Mouse (Mus musculus) forebrain, embryonic 12.5 days (tissue): Measurements from ENCODE around the gene Cabp2. TPM values are rescaled to one million over a fixed set of nuclear protein-coding genes. Genes with fewer than 3 reads are reported as not detected.
"Not testable (repeated sequence)": the region's sequence is repeated elsewhere in the genome, so short reads cannot be mapped to it uniquely, and the experiment has no call there.

ENCODE experiments used
- ATAC-seq: fragments of 200-750 bp; cut with Nextera tagmentation; 2 replicates; pipeline ENCODE4 v1.8.0; 2017; ENCODE audit warnings: moderate TSS enrichment; ENCODE audit not compliant: low FRiP score
- H3K27ac ChIP-seq: fragments of 300-500 bp; sonication (generic); 2 replicates; pipeline ENCODE4 v1.5.1; 2016; ENCODE audit warnings: mild to moderate bottlenecking
- H3K27me3 ChIP-seq: fragments of 300-500 bp; sonication (generic); 2 replicates; pipeline ENCODE4 v1.6.1; 2016; ENCODE audit warnings: mild to moderate bottlenecking
- H3K36me3 ChIP-seq: fragments of 300-500 bp; sonication (generic); replicated peaks from 2 replicates; pipeline ENCODE4 v1.6.1; 2016; ENCODE audit warnings: mild to moderate bottlenecking
- H3K4me1 ChIP-seq: fragments of 300-500 bp; sonication (generic); 2 replicates; pipeline ENCODE4 v1.6.1; 2016
- H3K4me2 ChIP-seq: fragments of 300-500 bp; sonication (generic); 2 replicates; pipeline ENCODE4 v1.6.1; 2016; ENCODE audit warnings: mild to moderate bottlenecking, moderate library complexity
- H3K4me3 ChIP-seq: fragments of 300-500 bp; sonication (generic); replicated peaks from 2 replicates; pipeline ENCODE4 v1.5.1; 2016; ENCODE audit warnings: mild to moderate bottlenecking
- H3K9ac ChIP-seq: fragments of 300-500 bp; sonication (generic); 2 replicates; pipeline ENCODE4 v1.6.1; 2016; ENCODE audit warnings: mild to moderate bottlenecking
- H3K9me3 ChIP-seq: fragments of 300-500 bp; sonication (generic); 2 replicates; pipeline ENCODE4 v1.6.1; 2016
- WGBS: fragments of 180-500 bp; shearing (Covaris S2); methylation state at CpG from one replicate; pipeline ENCODE4 v1.1.7; 2016; 5-methylcytosine and 5-hydroxymethylcytosine counted together
- polyA plus RNA-seq: library from polyadenylated mRNA; unstranded; fragments of >200 nt; fragmentation: Nextera tagmentation; extraction: Ambion mirVana; gene quantifications from 2 replicates; pipeline ENCODE4 v1.2.1, GENCODE M21; 2016

Gene Cabp2
- polyA plus RNA-seq, 1 experiment from 2014 or later: not detected

GRCm38 (mm10) chr19:4135963-4136345, 54.6 kb downstream of the Cabp2 start:
- H3K27me3 ChIP-seq, H3K4me2 ChIP-seq: not testable (repeated sequence)

GRCm38 (mm10) chr19:4136463-4136862, 55.1 kb downstream of the Cabp2 start:
- H3K4me2 ChIP-seq: no peak overlapping the region
- no peaks in the 10 kb centered on the region; the same call in 1 of the 2 replicates for H3K27me3 ChIP-seq
- ATAC-seq: no peak
- H3K9me3 ChIP-seq: no peaks in the 10 kb centered on the region
- peaks cover 18% of the 10 kb centered on the region for H3K36me3 ChIP-seq
- no peak overlapping the region for H3K27ac ChIP-seq
- no peak overlapping the region for H3K4me3 ChIP-seq
- peaks cover 5% of the 10 kb centered on the region; the same call in 1 of the 2 replicates for H3K4me1 ChIP-seq
- 71% methylated on average over 5 of the region's 5 CpGs for WGBS
- H3K9ac ChIP-seq: no peak overlapping the region

More at GRCm38 (mm10) chr19:4135963-4136345, 54.6 kb downstream of the Cabp2 start:
- WGBS: 28% methylated on average over 8 of the region's 8 CpGs
- not testable (repeated sequence) for H3K27ac ChIP-seq, ATAC-seq, H3K4me1 ChIP-seq, H3K9ac ChIP-seq, H3K9me3 ChIP-seq, H3K4me3 ChIP-seq
- peaks cover 23% of the 10 kb centered on the region for H3K36me3 ChIP-seq

Other genes starting within 250 kb of the Cabp2 start
- 63.5 and 69.6 TPM in 2 replicates for gene Chka, start 229.8 kb upstream of the Cabp2 start, polyA plus RNA-seq
- 10.3 and 12.4 TPM in 2 replicates for gene Tcirg1, start 174.4 kb upstream of the Cabp2 start, polyA plus RNA-seq
- gene Ndufs8, start 168.8 kb upstream of the Cabp2 start, polyA plus RNA-seq: 166 and 168 TPM in 2 replicates
- gene Aldh3b1, start 151.8 kb upstream of the Cabp2 start, polyA plus RNA-seq: 0.64 and 0.69 TPM in 2 replicates
- 4.8 TPM in 2 replicates for gene Unc93b1, start 146.4 kb upstream of the Cabp2 start, polyA plus RNA-seq
- not detected in 2 replicates for gene Aldh3b3, start 122.9 kb upstream of the Cabp2 start, polyA plus RNA-seq
- gene Aldh3b2, start 109.2 kb upstream of the Cabp2 start, polyA plus RNA-seq: 0.26 and 0.70 TPM in 2 replicates
- gene Acy3, start 95.0 kb upstream of the Cabp2 start, polyA plus RNA-seq: 0.58 and 1.4 TPM in 2 replicates
- gene Tbx10, start 88.8 kb upstream of the Cabp2 start, polyA plus RNA-seq: not detected in 2 replicates
- gene Nudt8, start 81.0 kb upstream of the Cabp2 start, polyA plus RNA-seq: 19.3 and 20.8 TPM in 2 replicates
- 4.1 and 4.3 TPM in 2 replicates for gene Gm49405, start 81.0 kb upstream of the Cabp2 start, polyA plus RNA-seq
- 6.3 TPM in 2 replicates for gene Doc2g, start 78.3 kb upstream of the Cabp2 start, polyA plus RNA-seq
- 186 and 204 TPM in 2 replicates for gene Ndufv1, start 68.8 kb upstream of the Cabp2 start, polyA plus RNA-seq
- gene Gstp1, start 43.6 kb upstream of the Cabp2 start, polyA plus RNA-seq: 321 and 346 TPM in 2 replicates
- gene Gstp2, start 35.6 kb upstream of the Cabp2 start, polyA plus RNA-seq: 1.6 and 5.5 TPM in 2 replicates
- not detected in 2 replicates for gene Gstp3, start 22.0 kb upstream of the Cabp2 start, polyA plus RNA-seq
- gene Cdk2ap2, start 15.6 kb downstream of the Cabp2 start, polyA plus RNA-seq: 70.4 and 73.9 TPM in 2 replicates
- gene Pitpnm1, start 18.4 kb downstream of the Cabp2 start, polyA plus RNA-seq: 21.5 and 22.9 TPM in 2 replicates
- gene Aip, start 44.3 kb downstream of the Cabp2 start, polyA plus RNA-seq: 56.4 and 60.7 TPM in 2 replicates
- gene Gpr152, start 58.2 kb downstream of the Cabp2 start, polyA plus RNA-seq: not detected in 2 replicates
- 0.09 TPM in 2 replicates for gene Cabp4, start 62.5 kb downstream of the Cabp2 start, polyA plus RNA-seq
- gene Coro1b, start 67.0 kb downstream of the Cabp2 start, polyA plus RNA-seq: 125 and 135 TPM in 2 replicates
- gene Ptprcap, start 72.0 kb downstream of the Cabp2 start, polyA plus RNA-seq: 0.51 and 0.74 TPM in 2 replicates
- 59.5 and 62.5 TPM in 2 replicates for gene Rps6kb2, start 81.8 kb downstream of the Cabp2 start, polyA plus RNA-seq
- 3.2 TPM in 2 replicates for gene Carns1, start 93.9 kb downstream of the Cabp2 start, polyA plus RNA-seq
- 0.31 and 0.86 TPM in 2 replicates for gene Tbc1d10c, start 109.7 kb downstream of the Cabp2 start, polyA plus RNA-seq
- 689 and 709 TPM in 2 replicates for gene Ppp1ca, start 110.5 kb downstream of the Cabp2 start, polyA plus RNA-seq
- 38.8 and 42.2 TPM in 2 replicates for gene Rad9a, start 120.1 kb downstream of the Cabp2 start, polyA plus RNA-seq
- gene Clcf1, start 132.7 kb downstream of the Cabp2 start, polyA plus RNA-seq: 0.85 and 1.2 TPM in 2 replicates
- not detected in 2 replicates for gene AC109138.7, start 132.8 kb downstream of the Cabp2 start, polyA plus RNA-seq
- 11.7 and 13.1 TPM in 2 replicates for gene Pold4, start 150.3 kb downstream of the Cabp2 start, polyA plus RNA-seq
- gene Ssh3, start 187.6 kb downstream of the Cabp2 start, polyA plus RNA-seq: 5.6 and 6.1 TPM in 2 replicates
- 12.6 and 14.2 TPM in 2 replicates for gene Ankrd13d, start 201.6 kb downstream of the Cabp2 start, polyA plus RNA-seq
- gene Grk2, start 224.6 kb downstream of the Cabp2 start, polyA plus RNA-seq: 18.7 and 19.0 TPM in 2 replicates